Mouse (Mus musculus) lung, adult 18-20 months (tissue): Measurements from ENCODE around the gene Uck2.
A peak's percentile ranks its signal among the peaks of the same experiment; 100 is the strongest.

Source experiments
- DNase-seq, 2 experiments: peaks; one replicate each; pipeline ENCODE4 v3.0.0; 2022; ENCODE audit warnings: mixed read lengths in 2 of 2

Uck2 gene

GRCm38 (mm10) chr1:167285320-167285355 is at the start of gene Uck2:
Gene Uck2 (minus strand): TSS chr1:167285320.
- DNase-seq: no peak

GRCm38 (mm10) chr1:167331106-167331505 is 46.0 kb upstream of the Uck2 start:
- peak in 1 of 2 experiments; percentile 22 for DNase-seq

DNA sequence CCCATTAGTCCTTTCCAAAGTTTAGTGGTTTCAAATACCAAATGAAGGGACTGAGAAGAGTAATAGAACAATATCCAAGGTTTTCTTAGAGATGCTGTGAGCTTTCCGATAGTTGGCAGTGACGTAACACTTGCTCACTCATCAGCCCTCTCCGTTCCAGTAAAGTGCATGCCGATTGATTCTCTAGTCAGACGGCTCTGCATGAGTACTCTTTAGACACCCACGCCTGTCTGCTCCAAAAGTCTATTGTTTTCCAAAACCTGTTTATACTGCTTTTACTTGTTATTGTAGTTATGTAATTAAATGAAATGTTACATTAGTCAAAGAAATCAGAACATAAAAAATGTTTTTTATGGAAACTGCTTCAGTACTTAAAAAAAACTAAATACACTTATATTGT is 43.7 kb upstream of the Uck2 start:
- no peak for DNase-seq

DNA sequence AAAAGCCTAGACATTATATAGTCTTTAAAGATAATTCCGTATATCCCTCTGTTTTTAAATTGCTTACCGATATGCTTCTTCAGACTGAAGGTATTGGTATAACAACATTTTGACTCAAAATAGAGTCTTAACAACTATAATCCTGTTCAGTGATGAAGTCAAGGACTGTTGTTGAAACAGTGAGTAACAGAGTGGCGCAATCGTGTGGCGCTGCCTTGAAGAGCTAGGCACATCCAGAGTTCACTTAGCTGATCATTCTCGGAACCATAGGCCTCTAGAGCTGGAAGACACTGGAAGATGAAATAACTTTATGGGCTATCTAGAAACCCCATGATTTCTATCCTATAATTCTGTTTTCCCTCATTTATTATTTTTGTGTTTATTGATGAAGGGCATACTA is 36.6 kb upstream of the Uck2 start:
- no peak for DNase-seq

- DNase-seq: no peak
These were observed 28.1 kb upstream of the Uck2 start for GRCm38 (mm10) chr1:167313220-167313619.

DNA sequence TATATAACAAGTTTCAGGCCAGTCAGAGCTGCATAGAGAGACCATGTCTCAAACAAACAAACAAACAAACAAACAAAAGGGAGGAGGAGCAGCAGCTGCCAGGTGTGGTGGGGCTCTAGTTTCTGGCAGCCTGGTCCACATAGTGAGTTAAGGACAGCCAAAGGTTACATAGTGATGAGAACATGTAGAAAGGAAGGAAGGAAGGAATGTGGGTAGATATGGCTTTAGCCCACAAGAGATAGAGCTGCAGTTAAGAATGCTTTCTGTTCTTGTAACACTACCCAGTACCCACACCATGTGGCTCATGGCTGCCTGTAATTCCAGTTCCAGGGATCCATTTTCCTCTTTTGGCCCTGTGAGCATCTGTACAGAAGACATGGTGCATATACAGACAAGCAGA is 27.2 kb upstream of the Uck2 start:
- DNase-seq: no peak

DNA sequence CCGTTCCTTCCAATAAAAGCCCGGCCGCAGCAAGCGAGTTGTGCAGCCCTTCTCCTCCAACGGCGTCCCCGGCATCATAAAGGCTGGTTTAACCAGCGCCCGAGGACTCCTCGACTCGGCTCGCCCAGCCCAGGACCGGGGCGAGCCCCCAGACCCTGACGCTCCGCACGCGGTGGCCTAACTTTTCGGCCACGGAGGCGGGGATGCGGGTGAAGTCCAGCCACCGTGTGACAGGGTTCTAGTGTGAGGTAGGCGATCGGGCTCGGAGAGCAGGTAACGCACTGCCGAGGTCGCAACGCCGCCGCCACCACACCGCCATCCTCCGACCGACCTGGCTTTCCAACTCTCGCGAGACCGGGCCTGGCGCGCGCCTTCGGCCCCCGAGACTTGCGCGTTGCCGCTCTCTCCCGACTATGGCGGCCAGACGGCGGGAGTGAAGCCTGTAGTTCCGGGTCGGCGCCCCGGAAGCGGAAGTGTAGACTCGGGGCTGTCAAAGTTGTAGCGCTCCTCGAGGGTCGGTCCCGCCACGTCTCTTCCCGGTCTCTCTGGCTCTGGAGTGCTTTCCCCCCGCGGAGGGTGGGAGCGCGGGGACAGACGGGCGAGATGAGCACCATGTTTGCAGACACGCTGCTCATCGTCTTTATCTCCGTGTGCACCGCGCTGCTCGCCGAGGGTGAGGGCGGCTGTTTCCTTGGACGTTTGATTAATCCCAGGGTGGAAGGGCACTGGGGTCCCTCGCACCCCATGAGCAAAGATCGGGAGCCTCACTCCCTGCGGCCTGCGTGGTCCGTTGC is 23.3 kb upstream of the Uck2 start, which contains the start of gene Tmco1:
TSS of gene Tmco1 (plus strand) at position 118 of the 794 bp plus-strand sequence.
- DNase-seq: peak; percentile 96 to 98

DNA sequence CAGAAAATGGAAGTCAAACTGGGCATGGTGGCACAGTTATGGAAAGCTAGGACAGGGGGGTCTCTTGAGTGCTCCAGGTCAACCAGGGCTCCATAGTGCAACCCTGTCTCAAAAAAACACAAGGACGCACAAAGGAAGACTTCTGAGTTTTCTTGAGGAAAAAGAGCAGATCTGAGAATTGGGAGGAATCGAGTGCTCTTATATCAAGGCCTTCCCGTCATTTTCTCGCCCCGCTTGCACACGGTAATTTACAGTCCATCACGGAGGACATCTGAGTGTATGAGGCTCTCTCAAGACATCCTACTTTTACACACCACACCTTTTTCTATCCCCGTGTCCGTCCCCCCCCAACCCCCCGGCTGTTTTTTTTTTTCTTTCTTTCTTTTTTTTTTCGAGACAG is 22.6 kb upstream of the Uck2 start:
- DNase-seq: no peak

DNA sequence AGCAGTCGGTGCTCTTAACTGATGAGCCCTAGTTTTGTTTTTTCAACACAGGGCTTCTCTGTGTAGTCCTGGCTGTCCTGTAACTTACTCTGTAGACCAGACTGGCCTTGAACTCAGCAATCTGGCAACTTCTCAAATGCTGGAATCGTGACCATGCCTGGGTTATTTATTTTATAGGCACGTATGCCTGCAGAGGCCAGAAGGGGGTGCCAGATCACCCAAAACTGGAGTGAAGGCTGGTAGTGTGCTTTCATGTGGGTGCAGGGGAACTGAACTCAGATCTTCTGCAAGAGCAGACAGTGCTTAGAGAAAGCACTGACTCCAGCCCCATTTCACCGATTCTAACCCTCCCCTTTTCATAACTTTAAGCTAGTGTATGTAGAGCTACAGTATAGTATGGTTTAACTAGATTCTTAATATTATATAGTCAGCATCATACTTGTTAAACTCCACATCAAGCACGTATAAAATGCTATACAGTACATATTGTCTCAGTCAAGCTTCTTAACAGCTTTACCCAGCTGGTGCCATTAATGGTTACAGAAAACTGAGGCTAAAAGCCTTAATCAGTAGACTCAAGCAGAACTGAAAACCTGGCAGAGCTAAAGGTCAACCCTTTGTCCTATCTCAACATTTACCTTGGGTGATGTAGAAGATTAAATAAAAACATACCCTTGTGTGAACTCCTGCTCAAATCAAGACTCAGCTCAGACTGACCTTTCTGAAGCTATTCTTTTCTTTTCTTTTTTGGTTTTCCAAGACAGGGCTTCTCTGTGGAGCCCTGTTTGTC is 21.5 kb upstream of the Uck2 start:
- DNase-seq: peak; percentile 40 to 47

- no peak for DNase-seq
These were observed 20.5 kb upstream of the Uck2 start for GRCm38 (mm10) chr1:167305501-167306137.

GRCm38 (mm10) chr1:167300122-167300521 is 15.0 kb upstream of the Uck2 start:
- DNase-seq: no peak

DNA sequence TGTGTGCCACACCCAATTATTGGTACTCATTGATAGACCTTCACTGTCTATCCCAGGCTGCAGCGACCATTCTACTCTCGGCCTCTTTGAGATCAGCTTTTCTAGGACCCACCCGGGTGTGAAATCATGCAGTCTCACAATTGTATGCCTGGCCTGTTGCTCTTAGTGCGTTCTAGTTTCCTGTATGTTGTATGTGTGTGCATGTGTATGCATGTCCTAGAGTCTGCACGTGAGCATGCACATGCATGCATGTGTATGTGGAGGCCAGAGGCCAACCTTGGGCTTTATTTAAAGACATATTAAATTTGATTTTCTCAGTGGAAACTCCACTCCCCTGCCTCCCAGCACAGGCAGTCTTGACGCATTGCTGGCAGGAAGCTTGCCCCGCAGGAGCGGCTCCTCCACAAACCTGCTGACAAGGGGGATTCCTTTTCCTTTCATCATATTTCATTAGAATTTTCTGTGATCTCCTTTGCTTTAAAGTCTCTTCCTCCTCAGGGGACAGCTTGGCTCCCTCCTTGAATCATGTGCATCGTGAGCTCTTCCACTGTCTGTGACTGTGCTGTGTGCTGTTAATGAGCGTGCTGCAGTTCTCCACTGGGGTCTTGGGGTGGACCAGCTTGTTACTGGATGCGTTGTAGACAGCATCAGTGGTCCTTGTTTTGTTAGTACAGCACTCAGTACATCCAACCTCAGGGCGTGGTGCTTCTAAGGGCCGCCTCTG is 10.7 kb upstream of the Uck2 start:
- DNase-seq: no peak

DNA sequence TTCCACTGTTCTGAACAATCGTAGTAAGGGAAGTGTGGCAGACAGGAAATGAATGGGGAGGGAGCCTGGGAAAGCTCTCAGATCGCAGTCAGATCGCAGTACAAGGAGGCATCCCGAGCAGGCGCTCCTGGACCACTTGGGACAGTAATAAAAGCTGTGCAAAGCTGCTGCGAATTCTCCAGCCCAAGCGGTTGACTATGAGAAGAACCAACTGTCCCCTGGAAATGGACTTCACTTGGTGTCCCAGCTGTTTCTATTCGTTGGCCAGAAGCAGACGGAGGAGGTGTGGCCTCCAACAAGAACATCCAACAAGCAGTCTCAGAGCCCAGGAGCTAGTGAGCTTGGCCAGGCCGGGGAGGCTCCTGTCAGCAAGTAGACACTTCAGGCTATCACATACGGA is 7.3 kb upstream of the Uck2 start:
- DNase-seq: peak; percentile 47 to 57

DNA sequence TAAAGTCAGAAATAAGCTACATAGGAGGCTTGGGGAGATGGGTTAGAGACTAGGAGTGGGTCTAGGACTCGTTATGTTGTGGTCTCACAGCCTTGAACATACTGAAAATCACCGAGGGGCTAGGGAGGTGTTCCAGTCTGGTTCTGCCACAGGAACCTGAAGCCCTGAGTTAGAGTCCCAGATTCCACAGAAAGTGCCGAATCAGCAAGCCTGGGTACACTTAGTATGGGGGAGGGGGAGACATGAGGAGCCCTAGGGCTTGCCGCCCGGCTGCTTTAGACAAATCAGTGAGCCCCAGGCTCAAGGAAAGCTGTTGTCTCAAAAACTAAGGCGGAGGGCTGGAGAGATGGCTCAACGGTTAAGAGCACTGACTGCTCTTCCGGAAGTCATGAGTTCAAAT is 6.5 kb upstream of the Uck2 start:
- no peak for DNase-seq

DNA sequence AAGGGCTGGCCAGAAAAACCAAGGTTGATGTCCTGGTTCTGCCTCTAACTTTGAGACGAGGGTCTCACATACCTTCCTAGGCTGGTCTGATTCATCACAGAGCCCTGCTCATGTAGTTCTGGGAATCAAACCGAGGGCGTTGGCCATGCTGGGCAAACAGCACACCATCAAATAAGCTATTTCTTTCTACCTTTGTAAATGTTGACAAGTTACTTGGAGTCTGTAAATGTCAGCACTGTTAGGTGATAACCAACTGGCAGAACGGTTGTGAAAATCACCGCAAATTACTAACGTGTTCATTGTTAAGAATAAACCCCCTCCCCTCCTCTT is 5.1 kb upstream of the Uck2 start:
- DNase-seq: no peak

- DNase-seq: no peak
These were observed 4.6 kb upstream of the Uck2 start for GRCm38 (mm10) chr1:167289567-167290262.

DNA sequence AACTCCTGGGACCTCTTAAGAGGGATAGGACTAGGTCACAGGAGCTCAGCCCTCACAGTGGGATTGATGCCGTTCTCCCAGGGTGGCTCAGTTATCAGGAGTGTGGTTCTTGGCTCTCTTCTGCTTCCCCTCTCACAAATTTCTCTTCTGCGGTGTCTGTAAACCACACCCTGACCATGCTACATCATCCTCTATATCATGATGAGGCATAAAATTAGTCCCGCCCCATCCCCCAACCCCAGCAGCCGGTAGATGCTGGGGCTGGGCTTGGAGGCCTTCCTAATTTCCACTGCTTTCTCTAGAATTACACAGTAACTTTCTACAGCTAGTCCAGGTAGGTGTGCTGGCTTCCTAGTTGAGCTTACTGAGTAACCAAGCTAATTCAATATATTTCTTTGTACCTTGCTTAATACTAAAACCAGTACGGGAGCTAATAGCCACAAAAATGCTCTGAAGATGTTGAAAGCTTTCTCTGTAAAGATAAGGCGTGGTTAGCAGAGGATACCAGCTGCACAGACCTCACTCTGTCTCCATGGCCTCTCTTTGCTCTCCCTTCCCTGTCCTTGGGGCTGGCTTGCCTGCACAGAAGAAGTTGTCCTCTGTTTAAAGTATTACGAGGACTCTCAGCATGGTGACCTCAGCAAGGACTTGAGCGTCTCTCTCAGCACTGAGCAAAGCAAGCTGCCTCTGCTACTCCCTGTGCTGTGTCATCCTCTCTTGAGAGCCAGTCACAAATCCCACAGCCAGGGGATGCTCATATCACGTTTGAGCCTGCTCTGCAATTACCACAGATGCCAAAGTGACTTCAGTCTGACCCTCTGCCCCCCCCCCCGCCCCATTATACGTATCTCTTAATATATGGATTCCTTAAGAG is 3.8 kb upstream of the Uck2 start:
- DNase-seq: no peak

DNA sequence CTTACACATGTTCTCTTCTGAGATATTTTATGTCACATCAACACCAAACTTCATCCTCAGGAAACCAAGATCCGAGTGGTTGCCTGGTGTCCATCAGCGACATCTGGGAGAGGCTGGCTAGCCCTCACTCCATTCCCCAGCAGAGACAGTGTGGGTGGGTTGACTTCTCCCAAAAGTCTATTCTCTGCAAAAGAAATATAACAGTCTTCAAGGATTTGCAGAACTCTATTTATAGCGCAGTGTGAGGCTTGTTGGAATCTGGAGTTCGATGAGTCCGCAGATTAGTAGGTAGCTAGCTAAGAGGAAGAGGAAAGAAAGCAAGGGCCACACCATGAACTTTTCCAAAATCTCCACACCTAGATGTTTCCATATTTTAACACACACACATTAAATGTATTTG is 2.0 kb upstream of the Uck2 start:
- no peak for DNase-seq

- DNase-seq: no peak
These were observed 236 bp upstream of the Uck2 start for GRCm38 (mm10) chr1:167285356-167285755.

DNA sequence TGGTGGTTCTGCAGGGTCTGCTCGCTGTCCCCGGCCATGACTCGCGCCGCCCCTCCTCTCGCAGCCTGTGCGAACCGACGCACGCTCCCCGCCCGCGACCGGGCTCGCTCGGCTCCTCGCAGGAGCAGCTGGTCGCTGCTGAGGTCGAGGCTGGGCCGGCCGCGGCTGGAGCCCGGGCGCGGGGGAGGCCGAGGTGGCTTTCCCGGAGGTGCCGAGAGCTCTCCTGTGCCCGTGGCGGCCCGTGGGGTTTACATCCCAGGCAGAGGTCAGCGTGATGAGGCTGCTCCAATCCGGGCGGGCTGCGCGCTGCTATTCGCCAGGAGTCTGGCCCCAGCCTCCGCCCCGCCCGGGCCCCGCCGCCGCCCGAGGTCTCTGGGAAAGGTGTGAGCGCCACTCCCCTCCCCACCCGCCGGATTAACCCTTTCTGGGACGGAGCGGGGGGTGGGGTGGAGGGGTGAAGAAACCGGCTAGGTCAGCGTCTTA is 242 bp downstream of the Uck2 start:
- peak; percentile 88 to 91 for DNase-seq

DNA sequence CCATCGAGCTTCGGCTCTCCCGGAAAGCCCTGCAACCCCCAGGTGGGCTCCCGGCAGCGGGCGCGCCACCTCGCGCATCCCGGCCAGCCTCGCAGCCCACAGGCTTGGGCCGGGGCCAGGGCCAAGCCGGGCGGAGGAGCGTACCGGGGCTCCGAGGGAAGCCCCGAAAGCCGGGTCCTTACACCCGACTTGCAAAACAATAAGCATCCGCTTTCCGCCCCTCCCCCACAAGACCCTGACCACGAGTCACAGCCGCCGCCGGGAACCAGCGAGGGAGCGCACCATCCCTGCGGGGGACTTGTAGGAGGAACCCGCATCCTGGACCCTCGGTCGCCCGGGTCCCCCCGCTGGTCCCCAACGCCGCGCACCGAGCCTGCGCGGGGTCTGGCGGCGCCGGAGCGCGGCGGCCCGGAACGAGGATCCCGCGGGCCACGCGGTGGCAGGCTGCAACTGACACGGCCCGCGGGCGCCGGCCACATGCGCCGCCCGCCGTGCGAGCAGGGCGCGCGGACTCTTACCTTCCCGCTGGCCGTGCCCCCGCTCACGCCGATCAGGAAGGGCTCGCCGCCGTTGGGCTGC is 773 bp downstream of the Uck2 start:
- peak; percentile 33 to 37 for DNase-seq
